Mouse (Mus musculus) neural tube, embryonic 15.5 days (tissue): ENCODE measurements at regions not wholly inside any gene's neighbourhood (a gene's known extent, or its start where the extent isn't known, plus 50 kb on each side); places are given as distances from the start of the nearest gene placed in this dataset.

Experiments used
- ATAC-seq: fragments of 200-750 bp; cut with Nextera tagmentation; 2 replicates; pipeline ENCODE4 v1.8.0; 2017; ENCODE audit warnings: mild to moderate bottlenecking, moderate TSS enrichment, moderate library complexity; ENCODE audit not compliant: low FRiP score
- H3K27ac ChIP-seq: fragments of 300-500 bp; sonication (generic); replicated peaks from 2 replicates; pipeline ENCODE4 v1.5.1; 2015; ENCODE audit warnings: mild to moderate bottlenecking, inconsistent platforms
- H3K27me3 ChIP-seq: fragments of 300-500 bp; sonication (generic); replicated peaks from 2 replicates; pipeline ENCODE4 v1.6.1; 2015; ENCODE audit warnings: inconsistent platforms
- H3K36me3 ChIP-seq: fragments of 300-500 bp; sonication (generic); 2 replicates; pipeline ENCODE4 v1.6.1; 2015; ENCODE audit warnings: inconsistent platforms
- H3K4me1 ChIP-seq: fragments of 300-500 bp; sonication (generic); 2 replicates; pipeline ENCODE4 v1.6.1; 2015; ENCODE audit warnings: inconsistent platforms
- H3K4me2 ChIP-seq: fragments of 300-500 bp; sonication (generic); 2 replicates; pipeline ENCODE4 v1.6.1; 2015; ENCODE audit warnings: inconsistent platforms, mild to moderate bottlenecking, moderate library complexity
- H3K4me3 ChIP-seq: fragments of 300-500 bp; sonication (generic); replicated peaks from 2 replicates; pipeline ENCODE4 v1.5.1; 2015; ENCODE audit warnings: mild to moderate bottlenecking, inconsistent platforms
- H3K9ac ChIP-seq: fragments of 300-500 bp; sonication (generic); replicated peaks from 2 replicates; pipeline ENCODE4 v1.6.1; 2015; ENCODE audit warnings: mild to moderate bottlenecking, inconsistent platforms
- H3K9me3 ChIP-seq: fragments of 300-500 bp; sonication (generic); replicated peaks from 2 replicates; pipeline ENCODE4 v1.6.1; 2016; ENCODE audit warnings: inconsistent platforms
- WGBS: fragments of 180-500 bp; shearing (Covaris S2); methylation state at CpG from one replicate; pipeline ENCODE4 v1.1.7; 2015; ENCODE audit warnings: mixed read lengths; 5-methylcytosine and 5-hydroxymethylcytosine counted together

GRCm38 (mm10) chr16:52718231-52718932 is 264.5 kb upstream of the Alcam start:
- ATAC-seq = no peak
- Histone ChIP-seq H3K4me1 (no peaks in the 10 kb centered on the region), H3K4me3 (no peak overlapping the region), H3K27me3 (no peaks in the 10 kb centered on the region), H3K4me2 (no peak overlapping the region), H3K27ac (no peak overlapping the region), H3K9ac (no peak overlapping the region), H3K36me3 (no peaks in the 10 kb centered on the region), H3K9me3 (no peaks in the 10 kb centered on the region)
- 90% methylated on average over 1 of the region's 1 CpGs for WGBS

- no peak for ATAC-seq
- no peaks in the 10 kb centered on the region for H3K9me3 ChIP-seq
- no peaks in the 10 kb centered on the region for H3K27me3 ChIP-seq
- H3K9ac ChIP-seq = no peak overlapping the region
- H3K4me1 ChIP-seq = no peaks in the 10 kb centered on the region
- no peaks in the 10 kb centered on the region for H3K36me3 ChIP-seq
- 86% methylated on average over 1 of the region's 1 CpGs for WGBS
- H3K4me2 ChIP-seq = no peak overlapping the region
- no peak overlapping the region for H3K27ac ChIP-seq
- H3K4me3 ChIP-seq = no peak overlapping the region
Measured at GRCm38 (mm10) chr16:52690272-52690671, 236.4 kb upstream of the Alcam start.

GRCm38 (mm10) chr16:52654825-52655224 is 201.0 kb upstream of the Alcam start:
- H3K4me3 ChIP-seq = no peak overlapping the region
- no peak overlapping the region for H3K27ac ChIP-seq
- H3K9ac ChIP-seq = no peak overlapping the region
- H3K36me3 ChIP-seq = no peaks in the 10 kb centered on the region
- H3K27me3 ChIP-seq = no peaks in the 10 kb centered on the region
- H3K4me1 ChIP-seq = no peaks in the 10 kb centered on the region
- H3K4me2 ChIP-seq = no peak overlapping the region
- ATAC-seq = no peak
- H3K9me3 ChIP-seq = no peaks in the 10 kb centered on the region
